Mouse (Mus musculus) C2C12 (cell line): ENCODE data around the gene Sccpdh. TPM values are rescaled to one million over a fixed set of nuclear protein-coding genes. Genes with fewer than 3 reads are reported as not detected.

Experiments
- H3K27me3 ChIP-seq: one replicate; pipeline ENCODE4 v1.6.1; 2011; ENCODE audit not compliant: control insufficient read depth, insufficient read depth, insufficient read length
- H3K36me3 ChIP-seq: one replicate; pipeline ENCODE4 v1.6.1; 2011; ENCODE audit not compliant: control insufficient read depth, insufficient read depth
- H3K4me3 ChIP-seq: one replicate; pipeline ENCODE4 v1.5.1; 2011; ENCODE audit warnings: mild to moderate bottlenecking, control low read depth; ENCODE audit not compliant: poor library complexity, insufficient read depth, severe bottlenecking
- H3K79me2 ChIP-seq: one replicate; pipeline ENCODE4 v1.6.1; 2011; ENCODE audit not compliant: control insufficient read depth, insufficient read depth
- H3K79me3 ChIP-seq: one replicate; pipeline ENCODE4 v1.6.1; 2011; ENCODE audit warnings: low read depth, control low read depth
- H3ac ChIP-seq: one replicate; pipeline ENCODE3; 2011; ENCODE audit warnings: low read depth; ENCODE audit not compliant: control insufficient read depth, insufficient read length
- CEBPB ChIP-seq: IDR thresholded peaks from one replicate; pipeline ENCODE4 v1.6.1; 2011; ENCODE audit warnings: low read depth, mild to moderate bottlenecking, control low read depth, moderate library complexity
- CTCF ChIP-seq: IDR thresholded peaks from one replicate; pipeline ENCODE4 v1.5.1; 2011; ENCODE audit not compliant: control insufficient read depth, insufficient read depth, insufficient read length
- FOSL1 ChIP-seq: IDR thresholded peaks from one replicate; pipeline ENCODE4 v1.8.0; 2011; ENCODE audit warnings: mild to moderate bottlenecking, low read length; ENCODE audit not compliant: poor library complexity, insufficient read depth, severe bottlenecking
- MAX ChIP-seq: IDR thresholded peaks from one replicate; pipeline ENCODE4 v1.6.1; 2011; ENCODE audit warnings: mild to moderate bottlenecking, control low read depth
- MYOD1 ChIP-seq: IDR thresholded peaks from one replicate; pipeline ENCODE4 v1.6.1; 2011; ENCODE audit warnings: low read depth; ENCODE audit not compliant: control insufficient read depth, insufficient read length
- MYOG ChIP-seq: IDR thresholded peaks from one replicate; pipeline ENCODE4 v1.6.1; 2011; ENCODE audit not compliant: control insufficient read depth, insufficient read length; ENCODE audit errors: extremely low read depth
- USF1 ChIP-seq: IDR thresholded peaks from one replicate; pipeline ENCODE4 v1.6.1; 2011; ENCODE audit warnings: low read depth, mild to moderate bottlenecking, control low read depth, moderate library complexity
- polyA plus RNA-seq: library from polyadenylated mRNA; unstranded; fragments of >200 nt; fragmentation: generic; extraction: Trizol; gene quantifications from one replicate; pipeline ENCODE4 v1.2.1, GENCODE M21; 2012; ENCODE audit warnings: missing spikeins

The Sccpdh gene
- polyA plus RNA-seq, 1 experiment = 19.1 TPM

DNA sequence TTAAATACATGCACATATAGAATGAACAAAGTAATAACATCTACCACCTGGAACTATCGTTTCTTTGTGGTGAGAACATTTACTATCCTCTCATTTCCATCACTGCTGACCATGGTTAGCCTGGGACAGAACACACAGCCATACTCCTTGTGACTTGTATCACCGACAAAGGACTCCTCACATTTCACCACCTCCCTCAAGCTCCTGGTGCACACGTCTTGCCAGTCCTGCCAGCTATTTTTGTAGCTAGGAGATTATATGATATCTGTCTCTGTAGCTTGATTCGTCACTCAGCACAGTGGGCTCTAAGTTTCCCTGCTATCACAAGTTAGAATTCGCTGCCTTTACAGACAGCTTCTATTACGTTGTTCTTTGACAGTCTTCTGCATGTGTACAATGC lies 20.4 kb downstream of the Sccpdh start:
- Histone ChIP-seq H3K27me3 (no peaks in the 10 kb centered on the region), H3K79me3 (no peaks in the 10 kb centered on the region), H3K36me3 (peaks cover 22% of the 10 kb centered on the region), H3ac (no peak overlapping the region), H3K4me3 (no peak overlapping the region), H3K79me2 (no peaks in the 10 kb centered on the region)
- TF ChIP-seq FOSL1 (no peak), MYOD1 (no peak), USF1 (no peak), MAX (no peak), MYOG (no peak), CTCF (no peak), CEBPB (no peak)

- Histone ChIP-seq H3K79me3 (no peaks in the 10 kb centered on the region), H3ac (no peak overlapping the region), H3K79me2 (no peaks in the 10 kb centered on the region), H3K4me3 (no peak overlapping the region), H3K27me3 (no peaks in the 10 kb centered on the region), H3K36me3 (peaks cover 17% of the 10 kb centered on the region)
- TF ChIP-seq FOSL1 (no peak), MYOD1 (no peak), MAX (no peak), MYOG (no peak), USF1 (no peak), CTCF (no peak), CEBPB (no peak)
Observed at GRCm38 (mm10) chr1:179688914-179689313, 20.9 kb downstream of the Sccpdh start.

DNA sequence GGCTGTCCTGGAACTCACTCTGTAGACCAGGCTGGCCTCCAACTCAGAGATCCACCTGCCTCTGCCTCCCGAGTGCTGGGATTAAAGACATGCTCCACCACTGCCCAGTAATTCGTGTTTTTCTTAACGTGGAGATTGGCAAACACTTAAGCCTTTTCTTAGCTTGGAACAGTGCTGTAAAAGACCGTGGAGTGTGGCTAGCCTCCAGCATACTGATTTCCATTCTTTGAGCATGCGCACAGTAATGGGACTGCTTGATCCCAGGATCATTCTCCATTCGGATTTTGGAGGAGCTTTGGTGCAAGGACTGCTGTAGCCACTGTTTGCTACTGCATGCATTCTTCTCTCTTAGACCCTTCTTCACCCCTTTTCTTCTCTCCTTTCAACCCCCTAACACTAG lies 21.5 kb downstream of the Sccpdh start:
- no peaks in the 10 kb centered on the region for H3K79me3 ChIP-seq
- no peaks in the 10 kb centered on the region for H3K27me3 ChIP-seq
- no peak for TF ChIP-seq MYOG
- TF ChIP-seq MYOD1 = no peak
- TF ChIP-seq FOSL1 = no peak
- no peak for TF ChIP-seq CEBPB
- TF ChIP-seq CTCF = no peak
- no peak for TF ChIP-seq USF1
- TF ChIP-seq MAX = no peak
- H3K4me3 ChIP-seq = no peak overlapping the region
- H3K79me2 ChIP-seq = no peaks in the 10 kb centered on the region
- peaks cover 15% of the 10 kb centered on the region for H3K36me3 ChIP-seq
- H3ac ChIP-seq = no peak overlapping the region

GRCm38 (mm10) chr1:179704150-179704549 lies 36.1 kb downstream of the Sccpdh start:
- TF ChIP-seq USF1 (no peak), CEBPB (no peak), MYOG (no peak), FOSL1 (no peak), CTCF (no peak), MAX (no peak), MYOD1 (no peak)
- Histone ChIP-seq H3K79me2 (no peaks in the 10 kb centered on the region), H3K79me3 (no peaks in the 10 kb centered on the region), H3K27me3 (peaks cover 21% of the 10 kb centered on the region), H3K4me3 (no peak overlapping the region), H3K36me3 (no peaks in the 10 kb centered on the region), H3ac (no peak overlapping the region)

DNA sequence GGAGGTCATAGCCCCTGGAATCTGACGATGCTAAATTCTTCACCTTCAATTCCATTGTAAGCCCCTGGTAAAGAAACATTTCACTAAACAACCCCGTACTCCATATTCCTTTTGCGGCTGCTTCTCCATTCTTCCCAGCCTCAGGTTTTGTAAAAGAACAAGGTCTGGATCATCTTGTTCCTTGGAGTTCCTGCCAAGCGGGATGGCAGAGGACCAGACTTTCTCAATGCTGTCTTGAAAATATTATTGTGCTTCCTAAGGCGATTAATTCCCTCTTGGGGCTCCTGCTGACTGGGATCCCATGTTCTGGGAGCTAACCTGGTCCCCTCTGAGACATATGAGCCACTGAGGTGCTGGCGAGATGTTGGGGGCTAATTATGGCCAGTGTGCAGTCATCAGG lies 37.1 kb downstream of the Sccpdh start:
- Histone ChIP-seq H3K36me3 (no peaks in the 10 kb centered on the region), H3K79me2 (no peaks in the 10 kb centered on the region), H3ac (no peak overlapping the region), H3K79me3 (no peaks in the 10 kb centered on the region), H3K4me3 (no peak overlapping the region), H3K27me3 (peaks cover 16% of the 10 kb centered on the region)
- no peak for TF ChIP-seq CTCF
- no peak for TF ChIP-seq USF1
- no peak for TF ChIP-seq MAX
- no peak for TF ChIP-seq MYOD1
- no peak for TF ChIP-seq MYOG
- TF ChIP-seq CEBPB = no peak
- TF ChIP-seq FOSL1 = no peak

- TF ChIP-seq MAX (no peak), MYOD1 (no peak), FOSL1 (no peak), CEBPB (no peak), MYOG (no peak), CTCF (no peak), USF1 (no peak)
- no peak overlapping the region for H3ac ChIP-seq
Observed at GRCm38 (mm10) chr1:179709390-179709789, 41.4 kb downstream of the Sccpdh start.

More at GRCm38 (mm10) chr1:179709390-179709789, 41.4 kb downstream of the Sccpdh start:
- H3K4me3 ChIP-seq = no peak overlapping the region
- no peaks in the 10 kb centered on the region for H3K79me2 ChIP-seq
- peaks cover 3% of the 10 kb centered on the region for H3K27me3 ChIP-seq
- no peaks in the 10 kb centered on the region for H3K36me3 ChIP-seq
- no peaks in the 10 kb centered on the region for H3K79me3 ChIP-seq
